Mouse (Mus musculus): ENCODE results near the gene Cdh4. TPM values are rescaled to one million over a fixed set of nuclear protein-coding genes. Genes with fewer than 3 reads are reported as not detected.

Gene Cdh4
- polyA plus RNA-seq, 1 experiment from 2014 or later = 63.4 TPM

DNA sequence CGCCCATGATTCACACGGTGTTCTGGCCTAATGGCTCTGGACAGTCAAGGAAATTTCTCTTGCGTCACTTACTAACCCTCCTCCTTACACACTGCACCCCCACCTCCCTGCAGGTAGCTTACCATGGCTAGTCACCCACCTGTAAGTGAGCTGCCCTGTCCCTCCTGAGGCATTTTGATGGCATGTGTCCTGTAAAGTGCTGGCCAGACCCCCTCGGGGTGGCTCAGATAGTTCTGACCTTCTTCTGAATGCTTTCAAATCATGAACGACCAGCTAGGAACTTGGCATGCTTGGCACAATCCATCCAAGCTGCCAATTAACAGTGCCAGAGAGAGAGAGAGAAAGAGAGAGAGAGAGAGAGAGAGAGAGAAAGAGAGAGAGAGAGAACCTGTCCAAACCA lies 368.9 kb downstream of the Cdh4 start:
- ATAC-seq = no peak
- no peak overlapping the region for H3K9ac ChIP-seq (ENCODE audit: low read depth, low read length)
- H3K27me3 ChIP-seq (ENCODE audit: control insufficient read depth, insufficient read depth, low read depth, low read length) = no peaks in the 10 kb centered on the region
- no peak overlapping the region for H3K4me3 ChIP-seq (ENCODE audit: low read depth, low read length)
- no peak overlapping the region for H3K27ac ChIP-seq (ENCODE audit: low read length)
- H3K4me2 ChIP-seq (ENCODE audit: low read length) = no peak overlapping the region
- no peaks in the 10 kb centered on the region for H3K9me3 ChIP-seq (replicated peaks; ENCODE audit: control insufficient read depth, low read length, poor library complexity, severe bottlenecking)
- peaks cover 15% of the 10 kb centered on the region for H3K4me1 ChIP-seq (ENCODE audit: control insufficient read depth, insufficient read depth, low read length)
- 81% methylated on average over 5 of the region's 5 CpGs for WGBS
- H3K36me3 ChIP-seq (ENCODE audit: control insufficient read depth, insufficient read depth, low read length) = no peaks in the 10 kb centered on the region

DNA sequence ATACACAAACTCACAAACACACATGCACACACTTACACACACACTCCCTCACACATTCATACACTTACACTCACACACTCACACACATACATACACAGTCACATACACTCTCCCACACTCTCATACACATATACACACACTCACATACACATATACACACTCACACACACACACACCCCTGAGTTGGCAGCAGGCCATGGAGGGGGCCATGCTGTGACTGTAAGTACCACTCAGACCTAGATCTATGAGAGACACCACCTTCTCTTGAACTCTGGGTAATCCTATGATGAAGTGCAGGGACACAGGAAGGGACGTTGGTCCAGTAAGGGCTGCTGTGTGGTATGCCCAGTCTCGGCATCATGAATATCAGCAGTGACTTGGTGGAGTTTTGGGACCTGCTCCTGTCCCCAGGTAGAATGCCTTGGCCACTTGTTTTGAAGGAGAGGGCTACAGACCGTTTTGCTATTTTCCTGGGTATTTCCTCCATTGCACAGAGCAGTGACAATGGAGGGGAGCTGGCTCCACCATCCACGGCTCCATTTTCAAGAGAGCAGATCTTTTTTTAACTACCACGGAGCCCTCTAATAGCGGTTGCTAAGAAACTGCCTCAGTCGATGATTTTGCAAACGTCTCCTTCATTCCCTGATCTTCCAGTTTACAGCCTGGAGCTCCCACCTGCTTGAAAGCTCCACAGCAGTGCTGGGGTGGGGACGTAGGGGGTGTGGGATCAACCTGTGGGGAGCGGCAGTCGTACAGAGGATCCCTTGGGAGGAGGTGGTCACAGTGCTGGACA lies 371.0 kb downstream of the Cdh4 start:
- no peaks in the 10 kb centered on the region for H3K36me3 ChIP-seq (ENCODE audit: control insufficient read depth, insufficient read depth, low read length)
- no peaks in the 10 kb centered on the region for H3K27me3 ChIP-seq (ENCODE audit: control insufficient read depth, insufficient read depth, low read depth, low read length)
- no peak overlapping the region for H3K4me2 ChIP-seq (ENCODE audit: low read length)
- no peak overlapping the region for H3K9ac ChIP-seq (ENCODE audit: low read depth, low read length)
- H3K4me3 ChIP-seq (ENCODE audit: low read depth, low read length) = no peak overlapping the region
- H3K9me3 ChIP-seq (replicated peaks; ENCODE audit: control insufficient read depth, low read length, poor library complexity, severe bottlenecking) = no peaks in the 10 kb centered on the region
- peaks cover 15% of the 10 kb centered on the region for H3K4me1 ChIP-seq (ENCODE audit: control insufficient read depth, insufficient read depth, low read length)
- H3K27ac ChIP-seq (ENCODE audit: low read length) = peak overlapping the region; percentile 65
- ATAC-seq = peak; percentile 43; the same call in 1 of the 2 replicates
- 60% methylated on average over 11 of the region's 11 CpGs for WGBS

DNA sequence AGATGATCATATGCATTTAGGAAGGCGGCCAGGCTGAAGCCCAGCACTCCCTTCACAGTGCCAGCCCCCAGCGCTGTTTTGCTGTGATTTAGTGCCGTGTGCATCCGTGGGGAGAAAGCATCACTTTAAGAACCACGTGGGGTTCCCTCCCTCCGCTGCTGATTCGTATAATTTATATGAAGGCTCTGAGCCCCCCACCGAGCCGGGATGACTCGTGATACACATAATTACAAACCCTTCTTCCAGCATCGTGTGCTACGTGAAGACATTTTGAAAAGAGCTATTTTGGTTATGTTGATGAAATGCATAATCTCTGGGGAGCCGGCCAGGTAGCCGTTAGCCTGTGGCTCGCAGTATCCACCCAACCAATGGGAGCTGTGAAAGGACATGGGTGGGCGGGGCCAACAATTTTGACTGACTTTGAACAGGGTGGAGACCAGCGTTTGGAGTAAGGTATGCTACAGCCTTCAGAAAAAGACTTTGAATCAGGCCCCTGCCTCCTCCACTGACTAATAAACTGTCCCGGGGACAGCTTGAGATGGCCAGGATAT lies 382.6 kb downstream of the Cdh4 start:
- ATAC-seq = peak; percentile 78
- Histone ChIP-seq H3K4me3 (ENCODE audit: low read depth, low read length) (no peak overlapping the region), H3K27ac (ENCODE audit: low read length) (peak overlapping the region; percentile 75), H3K4me2 (ENCODE audit: low read length) (peak overlapping the region; percentile 41), H3K4me1 (ENCODE audit: control insufficient read depth, insufficient read depth, low read length) (peaks cover 21% of the 10 kb centered on the region), H3K27me3 (ENCODE audit: control insufficient read depth, insufficient read depth, low read depth, low read length) (no peaks in the 10 kb centered on the region), H3K36me3 (ENCODE audit: control insufficient read depth, insufficient read depth, low read length) (no peaks in the 10 kb centered on the region), H3K9me3 (replicated peaks; ENCODE audit: control insufficient read depth, low read length, poor library complexity, severe bottlenecking) (no peaks in the 10 kb centered on the region), H3K9ac (ENCODE audit: low read depth, low read length) (no peak overlapping the region)
- WGBS = 26% methylated on average over 18 of the region's 18 CpGs

DNA sequence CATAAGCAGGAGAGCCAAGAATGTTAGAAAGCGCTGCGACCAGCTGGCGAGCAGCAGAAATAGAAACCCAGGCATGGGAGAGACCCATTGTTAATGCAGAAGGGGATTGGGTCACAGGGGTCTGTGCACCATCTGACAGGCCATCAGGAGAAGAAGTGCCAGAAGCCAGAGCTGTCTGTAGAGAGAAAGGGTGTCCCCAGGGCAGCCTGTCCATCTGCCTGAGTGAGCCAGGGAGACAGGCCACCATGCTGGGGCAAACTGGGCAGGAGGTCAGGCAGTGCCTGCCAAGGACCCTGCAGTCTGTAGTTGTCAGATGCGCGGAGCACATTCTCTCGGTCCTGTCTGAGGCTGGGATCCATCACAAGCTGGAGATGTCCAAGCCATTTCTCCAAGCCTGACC lies 386.7 kb downstream of the Cdh4 start:
- 86% methylated on average over 6 of the region's 6 CpGs for WGBS
- no peak for ATAC-seq
- H3K9ac ChIP-seq (ENCODE audit: low read depth, low read length) = no peak overlapping the region
- H3K4me3 ChIP-seq (ENCODE audit: low read depth, low read length) = no peak overlapping the region
- no peaks in the 10 kb centered on the region for H3K27me3 ChIP-seq (ENCODE audit: control insufficient read depth, insufficient read depth, low read depth, low read length)
- peaks cover 13% of the 10 kb centered on the region for H3K4me1 ChIP-seq (ENCODE audit: control insufficient read depth, insufficient read depth, low read length)
- H3K36me3 ChIP-seq (ENCODE audit: control insufficient read depth, insufficient read depth, low read length) = no peaks in the 10 kb centered on the region
- H3K4me2 ChIP-seq (ENCODE audit: low read length) = no peak overlapping the region
- no peaks in the 10 kb centered on the region for H3K9me3 ChIP-seq (replicated peaks; ENCODE audit: control insufficient read depth, low read length, poor library complexity, severe bottlenecking)
- H3K27ac ChIP-seq (ENCODE audit: low read length) = no peak overlapping the region

DNA sequence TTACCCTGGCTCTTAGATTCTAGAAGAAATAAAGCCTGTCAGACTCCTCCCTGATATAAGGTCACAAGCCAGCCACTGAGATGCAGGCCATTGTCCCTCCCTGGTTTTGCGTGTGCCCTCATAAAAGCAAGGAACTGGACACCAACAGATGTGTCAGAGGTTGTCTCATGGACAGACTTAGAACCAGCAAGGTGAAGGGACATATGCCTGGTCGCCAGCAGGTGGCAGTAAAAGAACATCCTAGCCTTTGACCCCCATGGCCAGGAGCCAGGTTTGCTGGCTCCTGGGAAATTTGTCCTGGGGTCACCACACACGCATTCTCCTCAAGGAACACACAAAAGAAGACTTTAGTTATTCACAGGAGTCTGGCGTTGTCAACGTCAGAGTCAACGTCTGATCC lies 387.7 kb downstream of the Cdh4 start:
- Histone ChIP-seq H3K27ac (ENCODE audit: low read length) (no peak overlapping the region), H3K27me3 (ENCODE audit: control insufficient read depth, insufficient read depth, low read depth, low read length) (no peaks in the 10 kb centered on the region), H3K9ac (ENCODE audit: low read depth, low read length) (no peak overlapping the region), H3K4me3 (ENCODE audit: low read depth, low read length) (no peak overlapping the region), H3K36me3 (ENCODE audit: control insufficient read depth, insufficient read depth, low read length) (no peaks in the 10 kb centered on the region), H3K4me2 (ENCODE audit: low read length) (no peak overlapping the region), H3K9me3 (replicated peaks; ENCODE audit: control insufficient read depth, low read length, poor library complexity, severe bottlenecking) (no peaks in the 10 kb centered on the region), H3K4me1 (ENCODE audit: control insufficient read depth, insufficient read depth, low read length) (peaks cover 3% of the 10 kb centered on the region; the same call in 1 of the 2 replicates)
- 23% methylated on average over 6 of the region's 6 CpGs for WGBS
- ATAC-seq = no peak

DNA sequence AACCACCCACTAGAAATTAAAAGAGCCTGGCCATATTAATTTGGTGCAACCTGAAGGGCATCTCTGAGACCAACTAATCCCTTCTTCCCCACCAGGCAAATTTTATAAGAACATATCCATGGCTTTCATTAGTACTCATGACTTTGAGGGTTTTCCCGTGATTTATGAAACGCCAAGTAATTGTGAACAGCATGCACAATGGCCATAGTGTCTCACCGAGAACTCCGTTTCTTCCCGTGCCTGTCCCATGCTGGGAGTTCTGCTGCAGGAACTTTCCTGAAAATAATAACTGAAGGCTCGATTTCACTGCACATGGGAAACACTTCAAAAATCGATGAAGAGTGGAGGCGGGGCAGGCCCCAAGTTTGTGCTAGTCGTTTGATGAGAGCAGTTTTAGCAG lies 392.7 kb downstream of the Cdh4 start:
- Histone ChIP-seq H3K27ac (ENCODE audit: low read length) (no peak overlapping the region), H3K36me3 (ENCODE audit: control insufficient read depth, insufficient read depth, low read length) (no peaks in the 10 kb centered on the region), H3K4me3 (ENCODE audit: low read depth, low read length) (no peak overlapping the region), H3K4me2 (ENCODE audit: low read length) (no peak overlapping the region), H3K4me1 (ENCODE audit: control insufficient read depth, insufficient read depth, low read length) (peaks cover 15% of the 10 kb centered on the region), H3K27me3 (ENCODE audit: control insufficient read depth, insufficient read depth, low read depth, low read length) (no peaks in the 10 kb centered on the region), H3K9ac (ENCODE audit: low read depth, low read length) (no peak overlapping the region), H3K9me3 (replicated peaks; ENCODE audit: control insufficient read depth, low read length, poor library complexity, severe bottlenecking) (no peaks in the 10 kb centered on the region)
- 60% methylated on average over 9 of the region's 9 CpGs for WGBS
- no peak for ATAC-seq

DNA sequence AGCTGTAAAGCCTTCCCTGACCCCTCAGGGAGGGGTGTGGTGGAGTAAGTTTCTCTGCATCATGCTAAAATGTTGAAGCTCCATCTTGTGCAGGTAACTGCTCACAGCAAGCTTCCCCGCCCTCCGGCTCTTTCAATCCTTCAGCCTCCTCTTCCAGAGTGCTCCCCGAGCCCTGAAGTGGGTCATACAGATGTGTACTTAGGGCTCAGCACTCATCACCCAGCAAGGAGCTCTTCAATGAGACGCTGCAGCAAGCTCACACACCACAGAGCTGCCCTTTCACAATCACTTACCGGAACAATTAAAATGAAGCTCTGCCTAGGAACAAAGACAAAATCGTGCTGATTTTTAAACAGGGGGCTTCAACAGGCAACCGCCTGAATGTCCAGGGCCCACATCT lies 393.3 kb downstream of the Cdh4 start:
- Histone ChIP-seq H3K4me1 (ENCODE audit: control insufficient read depth, insufficient read depth, low read length) (peaks cover 15% of the 10 kb centered on the region), H3K36me3 (ENCODE audit: control insufficient read depth, insufficient read depth, low read length) (no peaks in the 10 kb centered on the region), H3K27ac (ENCODE audit: low read length) (no peak overlapping the region), H3K9me3 (replicated peaks; ENCODE audit: control insufficient read depth, low read length, poor library complexity, severe bottlenecking) (no peaks in the 10 kb centered on the region), H3K9ac (ENCODE audit: low read depth, low read length) (no peak overlapping the region), H3K27me3 (ENCODE audit: control insufficient read depth, insufficient read depth, low read depth, low read length) (no peaks in the 10 kb centered on the region), H3K4me3 (ENCODE audit: low read depth, low read length) (no peak overlapping the region), H3K4me2 (ENCODE audit: low read length) (no peak overlapping the region)
- WGBS = 29% methylated on average over 7 of the region's 7 CpGs
- ATAC-seq = no peak

DNA sequence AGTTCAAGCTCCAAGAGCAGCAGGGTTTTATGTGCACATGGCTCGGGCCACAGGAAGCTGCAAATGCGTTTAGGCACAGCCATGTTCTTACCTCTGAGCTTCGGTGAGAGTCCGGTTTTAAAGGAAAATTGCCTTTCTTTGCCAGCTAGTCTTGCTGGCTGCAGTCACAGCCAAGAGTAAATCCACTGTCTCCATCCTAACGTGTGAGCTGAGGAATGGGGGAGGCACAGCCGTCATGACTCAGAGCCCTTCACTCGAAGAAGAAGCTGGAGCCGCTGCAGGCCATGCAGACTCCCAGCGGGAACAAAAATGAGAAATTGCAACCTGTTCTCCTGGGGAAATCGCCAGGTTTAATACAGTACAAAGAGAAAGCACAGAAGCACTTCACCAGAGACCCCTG lies 395.0 kb downstream of the Cdh4 start:
- H3K36me3 ChIP-seq (ENCODE audit: control insufficient read depth, insufficient read depth, low read length) = no peaks in the 10 kb centered on the region
- H3K9ac ChIP-seq (ENCODE audit: low read depth, low read length) = 0 out of 2 replicates have a peak overlapping the region, but pooled peaks have one; percentile 4
- 57% methylated on average over 10 of the region's 10 CpGs for WGBS
- H3K4me1 ChIP-seq (ENCODE audit: control insufficient read depth, insufficient read depth, low read length) = peaks cover 15% of the 10 kb centered on the region
- no peak overlapping the region for H3K4me3 ChIP-seq (ENCODE audit: low read depth, low read length)
- no peaks in the 10 kb centered on the region for H3K9me3 ChIP-seq (replicated peaks; ENCODE audit: control insufficient read depth, low read length, poor library complexity, severe bottlenecking)
- H3K27me3 ChIP-seq (ENCODE audit: control insufficient read depth, insufficient read depth, low read depth, low read length) = no peaks in the 10 kb centered on the region
- H3K4me2 ChIP-seq (ENCODE audit: low read length) = no peak overlapping the region
- H3K27ac ChIP-seq (ENCODE audit: low read length) = peak overlapping the region; percentile 49
- ATAC-seq = no peak

DNA sequence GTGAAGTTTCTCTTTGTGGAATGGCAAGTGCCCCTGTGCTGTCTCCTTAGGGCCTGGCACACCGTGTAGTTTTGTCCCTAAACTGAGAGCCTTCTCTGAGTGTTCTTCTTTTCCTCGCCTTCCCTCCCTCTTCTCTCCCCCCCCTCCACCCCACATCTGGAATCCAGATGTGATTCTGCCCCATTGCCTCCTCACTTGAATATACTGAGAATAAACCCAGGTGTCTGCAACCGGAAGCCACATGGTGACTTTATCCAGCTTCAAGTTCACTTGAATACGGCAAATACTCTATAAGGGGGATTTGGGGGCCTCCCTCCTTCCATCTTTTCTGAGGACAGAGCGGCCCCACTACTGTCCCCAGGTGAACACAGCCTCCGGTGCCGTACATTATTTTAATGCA lies 395.8 kb downstream of the Cdh4 start:
- Histone ChIP-seq H3K4me3 (ENCODE audit: low read depth, low read length) (no peak overlapping the region), H3K36me3 (ENCODE audit: control insufficient read depth, insufficient read depth, low read length) (no peaks in the 10 kb centered on the region), H3K9ac (ENCODE audit: low read depth, low read length) (no peak overlapping the region), H3K27ac (ENCODE audit: low read length) (no peak overlapping the region), H3K9me3 (replicated peaks; ENCODE audit: control insufficient read depth, low read length, poor library complexity, severe bottlenecking) (no peaks in the 10 kb centered on the region), H3K27me3 (ENCODE audit: control insufficient read depth, insufficient read depth, low read depth, low read length) (no peaks in the 10 kb centered on the region), H3K4me2 (ENCODE audit: low read length) (no peak overlapping the region), H3K4me1 (ENCODE audit: control insufficient read depth, insufficient read depth, low read length) (peaks cover 18% of the 10 kb centered on the region)
- 79% methylated on average over 7 of the region's 7 CpGs for WGBS
- ATAC-seq = no peak
